8 mouse cellular contexts compared by ENCODE assay signal in genomic region chr17:70794291-70794690, GRCm38 (mm10). TPM values are rescaled to one million over a fixed set of nuclear protein-coding genes. Genes with fewer than 3 reads are reported as not detected.
DNase-seq lines count a peak whose midpoint lies in the region; ATAC-seq lines count a peak whose summit lies in the region.

No protein-coding gene starts in this region.

- no peaks in the 10 kb centered on the region for H3K36me3 ChIP-seq in limb, embryonic 11.5 days (ENCODE audit: control insufficient read depth, insufficient read depth, low read length)
- no peaks in the 10 kb centered on the region for H3K36me3 ChIP-seq in limb, embryonic 10.5 days
- no peaks in the 10 kb centered on the region for H3K36me3 ChIP-seq in forebrain, embryonic 14.5 days (ENCODE audit: control insufficient read depth, insufficient read depth, low read length)
- no peaks in the 10 kb centered on the region for H3K36me3 ChIP-seq in limb, embryonic 15.5 days

- H3K9me3 ChIP-seq in limb, embryonic 11.5 days (ENCODE audit: control insufficient read depth, low read length), result no peaks in the 10 kb centered on the region
- no peaks in the 10 kb centered on the region for H3K9me3 ChIP-seq in limb, embryonic 10.5 days (replicated peaks)
- H3K9me3 ChIP-seq in forebrain, embryonic 14.5 days (replicated peaks; ENCODE audit: control insufficient read depth, low read length), result no peaks in the 10 kb centered on the region
- H3K9me3 ChIP-seq in limb, embryonic 15.5 days, result no peaks in the 10 kb centered on the region

- DNase-seq in limb, embryonic 11.5 days (ENCODE audit: low spot score), result no peak
- DNase-seq in limb, embryonic 10.5 days (ENCODE audit: low spot score), result no peak
- DNase-seq in forebrain, embryonic 14.5 days (ENCODE audit: low spot score), result peak; percentile 61
- DNase-seq in heart, postnatal 4 days, result peak; percentile 55
- peak; percentile 6 for DNase-seq in right cerebral cortex, postnatal 4 days
- DNase-seq in urinary bladder, adult 2 months (ENCODE audit: low spot score), result no peak
- DNase-seq in kidney, postnatal 14 days, result no peak

- H3K4me2 ChIP-seq in limb, embryonic 11.5 days (ENCODE audit: low read depth, severe bottlenecking), result no peak overlapping the region
- H3K4me2 ChIP-seq in forebrain, embryonic 14.5 days (ENCODE audit: low read length), result no peak overlapping the region
- no peak overlapping the region for H3K4me2 ChIP-seq in limb, embryonic 15.5 days

- H3K27ac ChIP-seq in limb, embryonic 11.5 days (replicated peaks; ENCODE audit: low read depth, low read length), result no peak overlapping the region
- H3K27ac ChIP-seq in limb, embryonic 10.5 days, result no peak overlapping the region
- H3K27ac ChIP-seq in forebrain, embryonic 14.5 days (ENCODE audit: low read depth, low read length), result no peak overlapping the region
- no peak overlapping the region for H3K27ac ChIP-seq in limb, embryonic 15.5 days

- H3K9ac ChIP-seq in limb, embryonic 11.5 days (ENCODE audit: low read length), result no peak overlapping the region
- 0 out of 2 replicates have a peak overlapping the region, but pooled peaks have one; percentile 5 for H3K9ac ChIP-seq in forebrain, embryonic 14.5 days (ENCODE audit: low read length)
- H3K9ac ChIP-seq in limb, embryonic 15.5 days, result no peak overlapping the region

- 30% methylated on average over 7 of the region's 7 CpGs for WGBS in limb, embryonic 11.5 days
- 31% methylated on average over 7 of the region's 7 CpGs for WGBS in limb, embryonic 10.5 days
- WGBS in forebrain, embryonic 14.5 days, result 5% methylated on average over 7 of the region's 7 CpGs
- WGBS in limb, embryonic 15.5 days, result 20% methylated on average over 7 of the region's 7 CpGs

- no peaks in the 10 kb centered on the region for H3K4me1 ChIP-seq in limb, embryonic 11.5 days (ENCODE audit: control insufficient read depth, insufficient read depth, low read length)
- H3K4me1 ChIP-seq in limb, embryonic 10.5 days, result peaks cover 10% of the 10 kb centered on the region; the same call in 1 of the 2 replicates
- no peaks in the 10 kb centered on the region for H3K4me1 ChIP-seq in forebrain, embryonic 14.5 days (ENCODE audit: control insufficient read depth, insufficient read depth, low read length)
- H3K4me1 ChIP-seq in limb, embryonic 15.5 days, result no peaks in the 10 kb centered on the region

- H3K4me3 ChIP-seq in limb, embryonic 11.5 days (ENCODE audit: low read depth, low read length), result no peak overlapping the region
- H3K4me3 ChIP-seq in limb, embryonic 10.5 days, result no peak overlapping the region
- no peak overlapping the region for H3K4me3 ChIP-seq in forebrain, embryonic 14.5 days (ENCODE audit: low read depth, low read length)
- no peak overlapping the region for H3K4me3 ChIP-seq in limb, embryonic 15.5 days

- 0 out of 2 replicates have a peak, but pooled peaks have one; percentile 47 for ATAC-seq in limb, embryonic 11.5 days (ENCODE audit: insufficient number of reproducible peaks, low FRiP score, low TSS enrichment, low read depth)
- ATAC-seq in forebrain, embryonic 14.5 days, result peak; percentile 75; the same call in 1 of the 2 replicates
- ATAC-seq in limb, embryonic 15.5 days (ENCODE audit: insufficient number of reproducible peaks, low FRiP score, low TSS enrichment, low read depth), result peak; percentile 77

- no peaks in the 10 kb centered on the region for H3K27me3 ChIP-seq in limb, embryonic 11.5 days (ENCODE audit: control insufficient read depth, insufficient read depth, low read length)
- H3K27me3 ChIP-seq in limb, embryonic 10.5 days (ENCODE audit: low read depth, poor library complexity, severe bottlenecking), result no peaks in the 10 kb centered on the region
- H3K27me3 ChIP-seq in forebrain, embryonic 14.5 days (replicated peaks; ENCODE audit: control insufficient read depth, insufficient read depth, low read length), result no peaks in the 10 kb centered on the region
- no peaks in the 10 kb centered on the region for H3K27me3 ChIP-seq in limb, embryonic 15.5 days

RNA-seq across cellular contexts. Expression of gene Tgif1, which starts 59.1 kb away (rescaled TPM):
- 102 and 106 TPM in 2 replicates for polyA plus RNA-seq in limb, embryonic 11.5 days (2014; fragmentation: Nextera tagmentation; extraction: Ambion mirVana)
- polyA plus RNA-seq in limb, embryonic 10.5 days (2016; fragmentation: Nextera tagmentation; extraction: Ambion mirVana), result 105 and 132 TPM in 2 replicates
- 12.9 and 13.6 TPM in 2 replicates for polyA plus RNA-seq in forebrain, embryonic 14.5 days (2014; fragmentation: Nextera tagmentation; extraction: Ambion mirVana)
- 10 to 100 TPM; 13.7 to 15.5 TPM for total RNA-seq in heart, postnatal 4 days (2021)
- 60.4 and 64.6 TPM in 2 replicates for polyA plus RNA-seq in limb, embryonic 15.5 days (2015; fragmentation: Nextera tagmentation; extraction: Ambion mirVana)
- polyA plus RNA-seq in urinary bladder, adult 2 months (2012; rRNA removed), result 77.2 and 79.5 TPM in 2 replicates

Comparison
In these comparisons a context has a peak if more than half of its experiments do, and no peak if none do; other contexts are left out.
1. DNase-seq: peak in forebrain, embryonic 14.5 days (single experiment), heart, postnatal 4 days (single experiment) and right cerebral cortex, postnatal 4 days (single experiment); none in limb, embryonic 11.5 days (single experiment), limb, embryonic 10.5 days (single experiment), urinary bladder, adult 2 months (single experiment) and kidney, postnatal 14 days (single experiment).
2. Peak in every context shown above with its lines, with median percentiles within 50 percentile points of each other: ATAC-seq.